Mouse (Mus musculus) forebrain, embryonic 11.5 days (tissue): Measurements from ENCODE around the gene Adk. TPM values are rescaled to one million over a fixed set of nuclear protein-coding genes. Genes with fewer than 3 reads are reported as not detected.

ENCODE experiments used
- ATAC-seq: fragments of 200-750 bp; cut with Nextera tagmentation; replicated peaks from 2 replicates; pipeline ENCODE4 v1.8.0; 2017; ENCODE audit warnings: moderate TSS enrichment; ENCODE audit not compliant: low FRiP score
- DNase-seq: peaks from one replicate; pipeline ENCODE4 v3.0.0-alpha.2; 2017; ENCODE audit warnings: low spot score
- H3K27ac ChIP-seq: fragments of 300-500 bp; sonication (generic); 2 replicates; pipeline ENCODE4 v1.5.1; 2014; ENCODE audit warnings: low read depth, low read length
- H3K27me3 ChIP-seq: fragments of 300-500 bp; sonication (generic); 2 replicates; pipeline ENCODE4 v1.6.1; 2014; ENCODE audit warnings: mild to moderate bottlenecking, low read length, mixed read lengths; ENCODE audit not compliant: control insufficient read depth, insufficient read depth
- H3K36me3 ChIP-seq: fragments of 300-500 bp; sonication (generic); 2 replicates; pipeline ENCODE4 v1.6.1; 2014; ENCODE audit warnings: mild to moderate bottlenecking, low read length, moderate library complexity, mixed read lengths; ENCODE audit not compliant: control insufficient read depth, insufficient read depth
- H3K4me1 ChIP-seq: fragments of 300-500 bp; sonication (generic); replicated peaks from 2 replicates; pipeline ENCODE4 v1.6.1; 2014; ENCODE audit warnings: low read length, mixed read lengths; ENCODE audit not compliant: control insufficient read depth, insufficient read depth
- H3K4me2 ChIP-seq: fragments of 300-500 bp; sonication (generic); 2 replicates; pipeline ENCODE4 v1.6.1; 2014; ENCODE audit warnings: low read depth, mild to moderate bottlenecking, low read length, moderate library complexity, mixed read lengths; ENCODE audit not compliant: severe bottlenecking
- H3K4me3 ChIP-seq: fragments of 300-500 bp; sonication (generic); 2 replicates; pipeline ENCODE4 v1.5.1; 2014; ENCODE audit warnings: low read depth, low read length
- H3K9ac ChIP-seq: fragments of 300-500 bp; sonication (generic); 2 replicates; pipeline ENCODE4 v1.6.1; 2014; ENCODE audit warnings: low read length
- H3K9me3 ChIP-seq: fragments of 300-500 bp; sonication (generic); 2 replicates; pipeline ENCODE4 v1.6.1; 2016; ENCODE audit warnings: low read length, mixed read lengths; ENCODE audit not compliant: control insufficient read depth
- WGBS: fragments of 180-500 bp; shearing (Covaris S2); extraction: QIAGEN DNeasy Blood & Tissue Kit; methylation state at CpG from one replicate; pipeline ENCODE4 v1.1.7; 2014; 5-methylcytosine and 5-hydroxymethylcytosine counted together
- polyA plus RNA-seq: library from polyadenylated mRNA; unstranded; fragments of >200 nt; fragmentation: Nextera tagmentation; extraction: Ambion mirVana; gene quantifications from 2 replicates; pipeline ENCODE4 v1.2.1, GENCODE M21; 2014

Adk gene
- polyA plus RNA-seq, 1 experiment from 2014 or later, result 138 TPM

GRCm38 (mm10) chr14:21142603-21143002 is 90.2 kb downstream of the Adk start:
- no peak overlapping the region for H3K9ac ChIP-seq
- H3K27ac ChIP-seq, result peak overlapping the region; percentile 50; the same call in 1 of the 2 replicates
- no peaks in the 10 kb centered on the region for H3K9me3 ChIP-seq
- H3K4me1 ChIP-seq, result no peaks in the 10 kb centered on the region
- no peak overlapping the region for H3K4me3 ChIP-seq
- no peaks in the 10 kb centered on the region for H3K36me3 ChIP-seq
- WGBS, result 72% methylated on average over 1 of the region's 1 CpGs
- no peak overlapping the region for H3K4me2 ChIP-seq
- ATAC-seq (no peak), DNase-seq (no peak)
- H3K27me3 ChIP-seq, result no peaks in the 10 kb centered on the region

- DNase-seq, result peak; percentile 65
- ATAC-seq, result peak; percentile 63
- Histone ChIP-seq H3K4me3 (no peak overlapping the region), H3K9me3 (no peaks in the 10 kb centered on the region), H3K4me1 (no peaks in the 10 kb centered on the region), H3K27ac (peak overlapping the region; percentile 50), H3K36me3 (no peaks in the 10 kb centered on the region), H3K27me3 (no peaks in the 10 kb centered on the region), H3K4me2 (no peak overlapping the region), H3K9ac (no peak overlapping the region)
- WGBS, result 64% methylated on average over 8 of the region's 8 CpGs
These were observed 91.2 kb downstream of the Adk start for GRCm38 (mm10) chr14:21143406-21144115.

GRCm38 (mm10) chr14:21147171-21147570 is 94.8 kb downstream of the Adk start:
- no peaks in the 10 kb centered on the region for H3K36me3 ChIP-seq
- no peaks in the 10 kb centered on the region for H3K27me3 ChIP-seq
- H3K4me2 ChIP-seq, result no peak overlapping the region
- 88% methylated on average over 1 of the region's 1 CpGs for WGBS
- DNase-seq (no peak), ATAC-seq (no peak)
- no peaks in the 10 kb centered on the region for H3K4me1 ChIP-seq
- H3K4me3 ChIP-seq, result no peak overlapping the region
- H3K9ac ChIP-seq, result no peak overlapping the region
- H3K9me3 ChIP-seq, result no peaks in the 10 kb centered on the region
- no peak overlapping the region for H3K27ac ChIP-seq

GRCm38 (mm10) chr14:21150301-21150700 is 97.9 kb downstream of the Adk start:
- Histone ChIP-seq H3K9me3 (no peaks in the 10 kb centered on the region), H3K27me3 (no peaks in the 10 kb centered on the region), H3K9ac (no peak overlapping the region), H3K4me3 (no peak overlapping the region), H3K4me1 (0 out of 2 replicates have a peak, but pooled peaks cover 1% of the 10 kb centered on the region), H3K36me3 (no peaks in the 10 kb centered on the region), H3K4me2 (no peak overlapping the region), H3K27ac (no peak overlapping the region)
- WGBS, result 84% methylated on average over 4 of the region's 4 CpGs
- DNase-seq (no peak), ATAC-seq (no peak)

- 0 out of 2 replicates have a peak, but pooled peaks cover 2% of the 10 kb centered on the region for H3K4me1 ChIP-seq
- no peak for ATAC-seq
- H3K9ac ChIP-seq, result no peak overlapping the region
- H3K4me3 ChIP-seq, result no peak overlapping the region
- WGBS, result 96% methylated on average over 6 of the region's 6 CpGs
- H3K27ac ChIP-seq, result no peak overlapping the region
- no peaks in the 10 kb centered on the region for H3K27me3 ChIP-seq
- no peaks in the 10 kb centered on the region for H3K9me3 ChIP-seq
- H3K4me2 ChIP-seq, result no peak overlapping the region
- no peaks in the 10 kb centered on the region for H3K36me3 ChIP-seq
- DNase-seq, result no peak
These were observed 99.7 kb downstream of the Adk start for GRCm38 (mm10) chr14:21152055-21152454.

GRCm38 (mm10) chr14:21165706-21166105 is 113.3 kb downstream of the Adk start:
- peaks cover 2% of the 10 kb centered on the region; the same call in 1 of the 2 replicates for H3K4me1 ChIP-seq
- no peaks in the 10 kb centered on the region for H3K27me3 ChIP-seq
- H3K9ac ChIP-seq, result no peak overlapping the region
- peak overlapping the region; percentile 41; the same call in 1 of the 2 replicates for H3K27ac ChIP-seq
- DNase-seq (no peak), ATAC-seq (no peak)
- H3K36me3 ChIP-seq, result no peaks in the 10 kb centered on the region
- no peaks in the 10 kb centered on the region for H3K9me3 ChIP-seq
- 54% methylated on average over 10 of the region's 10 CpGs for WGBS
- no peak overlapping the region for H3K4me3 ChIP-seq
- no peak overlapping the region for H3K4me2 ChIP-seq

GRCm38 (mm10) chr14:21166114-21166513 is 113.7 kb downstream of the Adk start:
- no peak overlapping the region for H3K4me3 ChIP-seq
- no peaks in the 10 kb centered on the region for H3K27me3 ChIP-seq
- no peaks in the 10 kb centered on the region for H3K9me3 ChIP-seq
- H3K27ac ChIP-seq, result peak overlapping the region; percentile 41; the same call in 1 of the 2 replicates
- WGBS, result 70% methylated on average over 3 of the region's 3 CpGs
- H3K36me3 ChIP-seq, result no peaks in the 10 kb centered on the region
- H3K9ac ChIP-seq, result no peak overlapping the region
- DNase-seq (no peak), ATAC-seq (no peak)
- no peak overlapping the region for H3K4me2 ChIP-seq
- peaks cover 2% of the 10 kb centered on the region; the same call in 1 of the 2 replicates for H3K4me1 ChIP-seq

GRCm38 (mm10) chr14:21173973-21174745 is 121.8 kb downstream of the Adk start:
- WGBS, result 91% methylated on average over 1 of the region's 1 CpGs

More at GRCm38 (mm10) chr14:21173973-21174745, 121.8 kb downstream of the Adk start:
- DNase-seq (no peak), ATAC-seq (no peak)
- Histone ChIP-seq H3K9me3 (no peaks in the 10 kb centered on the region), H3K4me2 (no peak overlapping the region), H3K27ac (no peak overlapping the region), H3K4me3 (no peak overlapping the region), H3K4me1 (no peaks in the 10 kb centered on the region), H3K27me3 (no peaks in the 10 kb centered on the region), H3K36me3 (no peaks in the 10 kb centered on the region), H3K9ac (no peak overlapping the region)
